Mouse (Mus musculus): ENCODE data around the gene Trappc3l. TPM values are rescaled to one million over a fixed set of nuclear protein-coding genes. Genes with fewer than 3 reads are reported as not detected.

Gene Trappc3l
- polyA plus RNA-seq, 1 experiment from 2014 or later = not detected

DNA sequence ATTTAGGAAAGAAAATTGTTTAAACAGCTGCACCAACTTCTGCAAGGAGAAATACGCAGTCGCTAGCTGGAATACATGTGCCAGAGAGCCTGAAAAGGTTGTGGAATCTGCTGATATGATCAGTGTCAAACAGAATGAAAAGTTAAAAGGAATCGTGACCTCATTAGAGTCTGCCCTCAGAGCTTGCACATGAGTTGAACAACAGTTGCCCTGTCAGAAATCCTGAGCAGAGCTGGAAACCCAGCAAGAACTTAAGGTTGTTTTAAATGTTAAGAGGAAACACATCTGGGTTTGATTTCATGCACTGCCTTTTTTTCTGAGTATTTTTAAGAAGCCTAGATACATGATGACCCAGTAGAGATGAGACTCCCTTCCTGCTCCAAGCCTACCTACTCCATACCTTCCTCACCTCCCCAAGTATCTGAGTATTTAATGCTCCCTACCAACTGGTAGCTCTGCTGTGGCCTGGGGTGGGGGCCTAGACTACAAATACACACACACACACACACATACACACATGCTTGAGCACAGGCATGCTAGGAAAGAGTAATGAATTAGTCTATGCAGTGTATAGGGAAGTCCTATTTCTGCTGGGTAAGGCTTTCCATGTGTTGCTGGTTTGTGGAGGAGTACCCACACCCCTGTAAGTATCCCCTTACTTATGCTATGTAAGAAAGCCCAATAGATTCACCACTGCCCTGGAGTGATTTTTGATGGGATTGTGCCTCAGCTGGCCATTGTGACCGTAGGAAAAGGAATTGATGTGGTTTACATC is 74.8 kb downstream of the Trappc3l start:
- Histone ChIP-seq H3K4me1 (ENCODE audit: control insufficient read depth, insufficient read depth, low read length) (no peaks in the 10 kb centered on the region), H3K36me3 (ENCODE audit: control insufficient read depth, insufficient read depth, low read length) (no peaks in the 10 kb centered on the region), H3K4me2 (ENCODE audit: low read length) (no peak overlapping the region), H3K27me3 (ENCODE audit: control insufficient read depth, insufficient read depth, low read length) (no peaks in the 10 kb centered on the region), H3K9me3 (ENCODE audit: control insufficient read depth, low read length) (no peaks in the 10 kb centered on the region), H3K4me3 (replicated peaks; ENCODE audit: low read depth, low read length) (no peak overlapping the region), H3K27ac (replicated peaks; ENCODE audit: low read depth, low read length) (no peak overlapping the region), H3K9ac (replicated peaks; ENCODE audit: low read length) (no peak overlapping the region)
- ATAC-seq (ENCODE audit: low FRiP score, low TSS enrichment) (no peak), DNase-seq (no peak)
- WGBS = 91% methylated on average over 4 of the region's 4 CpGs

- Histone ChIP-seq H3K9me3 (ENCODE audit: control insufficient read depth, low read length) (no peaks in the 10 kb centered on the region), H3K4me1 (ENCODE audit: control insufficient read depth, insufficient read depth, low read length) (no peaks in the 10 kb centered on the region), H3K9ac (replicated peaks; ENCODE audit: low read length) (no peak overlapping the region), H3K36me3 (ENCODE audit: control insufficient read depth, insufficient read depth, low read length) (no peaks in the 10 kb centered on the region), H3K27me3 (ENCODE audit: control insufficient read depth, insufficient read depth, low read length) (no peaks in the 10 kb centered on the region), H3K4me3 (replicated peaks; ENCODE audit: low read depth, low read length) (no peak overlapping the region), H3K4me2 (ENCODE audit: low read length) (no peak overlapping the region), H3K27ac (replicated peaks; ENCODE audit: low read depth, low read length) (no peak overlapping the region)
- WGBS = 75% methylated on average over 3 of the region's 3 CpGs
- ATAC-seq (ENCODE audit: low FRiP score, low TSS enrichment) (no peak), DNase-seq (no peak)
These were observed 79.7 kb downstream of the Trappc3l start for GRCm38 (mm10) chr10:34117131-34117530.

GRCm38 (mm10) chr10:34117770-34118169 is 80.4 kb downstream of the Trappc3l start:
- no peaks in the 10 kb centered on the region for H3K36me3 ChIP-seq (ENCODE audit: control insufficient read depth, insufficient read depth, low read length)
- ATAC-seq (ENCODE audit: low FRiP score, low TSS enrichment) (no peak), DNase-seq (no peak)
- no peaks in the 10 kb centered on the region for H3K27me3 ChIP-seq (ENCODE audit: control insufficient read depth, insufficient read depth, low read length)
- no peak overlapping the region for H3K27ac ChIP-seq (replicated peaks; ENCODE audit: low read depth, low read length)
- H3K9me3 ChIP-seq (ENCODE audit: control insufficient read depth, low read length) = no peaks in the 10 kb centered on the region
- no peak overlapping the region for H3K9ac ChIP-seq (replicated peaks; ENCODE audit: low read length)
- no peak overlapping the region for H3K4me2 ChIP-seq (ENCODE audit: low read length)
- no peaks in the 10 kb centered on the region for H3K4me1 ChIP-seq (ENCODE audit: control insufficient read depth, insufficient read depth, low read length)
- no peak overlapping the region for H3K4me3 ChIP-seq (replicated peaks; ENCODE audit: low read depth, low read length)

- no peak overlapping the region for H3K27ac ChIP-seq (replicated peaks; ENCODE audit: low read depth, low read length)
- H3K4me3 ChIP-seq (replicated peaks; ENCODE audit: low read depth, low read length) = no peak overlapping the region
- H3K27me3 ChIP-seq (ENCODE audit: control insufficient read depth, insufficient read depth, low read length) = no peaks in the 10 kb centered on the region
- no peaks in the 10 kb centered on the region for H3K4me1 ChIP-seq (ENCODE audit: control insufficient read depth, insufficient read depth, low read length)
- no peak overlapping the region for H3K4me2 ChIP-seq (ENCODE audit: low read length)
- DNase-seq (no peak), ATAC-seq (ENCODE audit: low FRiP score, low TSS enrichment) (no peak)
- H3K9ac ChIP-seq (replicated peaks; ENCODE audit: low read length) = no peak overlapping the region
- no peaks in the 10 kb centered on the region for H3K9me3 ChIP-seq (ENCODE audit: control insufficient read depth, low read length)
- H3K36me3 ChIP-seq (ENCODE audit: control insufficient read depth, insufficient read depth, low read length) = no peaks in the 10 kb centered on the region
- WGBS = 90% methylated on average over 2 of the region's 2 CpGs
These were observed 81.0 kb downstream of the Trappc3l start for GRCm38 (mm10) chr10:34118421-34118820.

- DNase-seq (peak; percentile 75), ATAC-seq (ENCODE audit: low FRiP score, low TSS enrichment) (peak; percentile 68)
- no peak within 1 kb of the TSS for H3K27ac ChIP-seq (replicated peaks; ENCODE audit: low read depth, low read length)
- H3K9ac ChIP-seq (replicated peaks; ENCODE audit: low read length) = peak within 1 kb of the TSS; percentile 52
- H3K36me3 ChIP-seq (ENCODE audit: control insufficient read depth, insufficient read depth, low read length) = no peaks in the 10 kb centered on the region
- WGBS = 19% methylated on average over 44 of the region's 44 CpGs
- peak within 1 kb of the TSS; percentile 67 for H3K4me2 ChIP-seq (ENCODE audit: low read length)
- no peaks in the 10 kb centered on the region for H3K9me3 ChIP-seq (ENCODE audit: control insufficient read depth, low read length)
- no peaks in the 10 kb centered on the region for H3K4me1 ChIP-seq (ENCODE audit: control insufficient read depth, insufficient read depth, low read length)
- H3K4me3 ChIP-seq (replicated peaks; ENCODE audit: low read depth, low read length) = peak within 1 kb of the TSS; percentile 47
- H3K27me3 ChIP-seq (ENCODE audit: control insufficient read depth, insufficient read depth, low read length) = no peaks in the 10 kb centered on the region
These were observed 90.3 kb downstream of the Trappc3l start, which contains the start of gene Calhm6 for GRCm38 (mm10) chr10:34127392-34128378. Gene Calhm6 (minus strand): TSS chr10:34127984.

DNA sequence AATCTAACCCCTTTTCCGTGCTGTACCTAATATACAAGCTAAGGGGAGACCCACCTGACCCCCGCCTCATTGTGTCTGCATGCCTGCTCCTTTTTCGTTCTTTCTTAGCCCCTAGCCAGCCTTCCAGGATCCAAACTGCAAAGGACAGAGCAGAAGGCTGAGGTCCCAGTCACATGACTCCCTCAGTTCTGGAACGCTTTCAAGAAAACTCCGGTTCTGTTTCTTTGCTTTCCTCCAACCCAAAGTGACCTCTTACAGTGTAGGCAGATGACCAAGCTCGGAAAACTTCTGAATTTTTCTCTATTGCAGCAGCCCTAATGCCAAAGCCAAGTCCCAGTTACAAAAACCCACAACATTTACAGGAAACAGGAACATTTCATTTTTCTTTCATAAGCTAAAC is 91.0 kb downstream of the Trappc3l start:
- no peaks in the 10 kb centered on the region for H3K9me3 ChIP-seq (ENCODE audit: control insufficient read depth, low read length)
- no peaks in the 10 kb centered on the region for H3K4me1 ChIP-seq (ENCODE audit: control insufficient read depth, insufficient read depth, low read length)
- no peak overlapping the region for H3K4me2 ChIP-seq (ENCODE audit: low read length)
- DNase-seq (no peak), ATAC-seq (ENCODE audit: low FRiP score, low TSS enrichment) (no peak)
- H3K9ac ChIP-seq (replicated peaks; ENCODE audit: low read length) = no peak overlapping the region
- H3K36me3 ChIP-seq (ENCODE audit: control insufficient read depth, insufficient read depth, low read length) = no peaks in the 10 kb centered on the region
- H3K27ac ChIP-seq (replicated peaks; ENCODE audit: low read depth, low read length) = no peak overlapping the region
- H3K27me3 ChIP-seq (ENCODE audit: control insufficient read depth, insufficient read depth, low read length) = no peaks in the 10 kb centered on the region
- 83% methylated on average over 6 of the region's 6 CpGs for WGBS
- H3K4me3 ChIP-seq (replicated peaks; ENCODE audit: low read depth, low read length) = no peak overlapping the region

DNA sequence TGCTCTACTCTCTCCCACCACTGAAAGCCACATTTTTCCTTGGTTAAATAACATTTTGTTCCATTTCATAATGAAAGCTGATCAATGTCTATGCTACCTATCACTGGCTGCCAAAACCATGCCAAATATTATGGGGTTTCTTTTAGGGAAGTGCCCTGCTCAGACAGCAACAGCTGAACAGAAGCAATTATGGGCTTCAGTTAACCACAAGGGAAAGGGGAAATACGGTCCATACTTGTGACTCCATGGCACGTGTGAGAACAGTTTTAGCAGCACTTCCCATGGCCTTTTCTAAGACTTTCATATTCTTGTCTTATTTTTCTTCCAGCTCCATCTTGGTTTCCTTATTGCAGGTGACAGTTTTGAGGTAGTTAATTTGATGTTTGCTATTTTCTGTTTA is 94.0 kb downstream of the Trappc3l start:
- Histone ChIP-seq H3K9ac (replicated peaks; ENCODE audit: low read length) (no peak overlapping the region), H3K9me3 (ENCODE audit: control insufficient read depth, low read length) (no peaks in the 10 kb centered on the region), H3K4me3 (replicated peaks; ENCODE audit: low read depth, low read length) (no peak overlapping the region), H3K36me3 (ENCODE audit: control insufficient read depth, insufficient read depth, low read length) (no peaks in the 10 kb centered on the region), H3K4me2 (ENCODE audit: low read length) (no peak overlapping the region), H3K27me3 (ENCODE audit: control insufficient read depth, insufficient read depth, low read length) (no peaks in the 10 kb centered on the region), H3K27ac (replicated peaks; ENCODE audit: low read depth, low read length) (no peak overlapping the region), H3K4me1 (ENCODE audit: control insufficient read depth, insufficient read depth, low read length) (no peaks in the 10 kb centered on the region)
- no peak for DNase-seq
- ATAC-seq (ENCODE audit: low FRiP score, low TSS enrichment) = no peak
- 89% methylated on average over 2 of the region's 2 CpGs for WGBS

DNA sequence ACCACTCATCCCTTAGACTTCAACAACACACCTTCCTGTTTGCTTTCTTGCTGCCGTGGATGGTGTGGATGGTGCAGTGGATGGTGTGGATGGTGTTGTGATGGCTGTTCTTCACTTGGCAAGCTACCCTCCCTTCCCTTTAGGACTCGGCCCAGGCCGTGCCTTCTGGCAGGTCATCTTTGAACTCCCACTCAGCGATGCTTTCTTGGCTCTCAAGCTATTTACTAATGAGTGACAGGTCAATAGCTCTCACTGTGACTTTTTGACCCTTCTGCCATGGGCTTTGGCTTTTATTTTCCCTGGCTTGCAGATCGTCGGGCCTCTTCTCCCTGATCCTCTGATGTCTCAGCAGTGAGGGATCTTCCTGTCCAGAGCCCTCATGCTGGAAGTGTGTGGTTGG is 99.0 kb downstream of the Trappc3l start:
- Histone ChIP-seq H3K27ac (replicated peaks; ENCODE audit: low read depth, low read length) (no peak overlapping the region), H3K9me3 (ENCODE audit: control insufficient read depth, low read length) (no peaks in the 10 kb centered on the region), H3K27me3 (ENCODE audit: control insufficient read depth, insufficient read depth, low read length) (no peaks in the 10 kb centered on the region), H3K36me3 (ENCODE audit: control insufficient read depth, insufficient read depth, low read length) (no peaks in the 10 kb centered on the region), H3K4me2 (ENCODE audit: low read length) (no peak overlapping the region), H3K4me1 (ENCODE audit: control insufficient read depth, insufficient read depth, low read length) (no peaks in the 10 kb centered on the region), H3K9ac (replicated peaks; ENCODE audit: low read length) (no peak overlapping the region), H3K4me3 (replicated peaks; ENCODE audit: low read depth, low read length) (no peak overlapping the region)
- 9% methylated on average over 6 of the region's 6 CpGs for WGBS
- DNase-seq (no peak), ATAC-seq (ENCODE audit: low FRiP score, low TSS enrichment) (no peak)

All from midbrain, embryonic 14.5 days (tissue).